Mouse (Mus musculus) lung, postnatal 10 days (tissue): ENCODE data around the gene Gsta3.
"Not testable (repeated sequence)": the region's sequence is repeated elsewhere in the genome, so short reads cannot be mapped to it uniquely, and the experiment has no call there.

ENCODE experiments used
- DNase-seq: peaks from one replicate; pipeline ENCODE4 v3.0.0; 2021

The Gsta3 gene

GRCm38 (mm10) chr1:21239911-21240898 is at the start of gene Gsta3:
Gsta3 (plus strand) TSS chr1:21240589.
- peak; percentile 27 for DNase-seq

GRCm38 (mm10) chr1:21206241-21206640 is 34.1 kb upstream of the Gsta3 start:
- no peak for DNase-seq

- DNase-seq: not testable (repeated sequence)
These were observed 26.9 kb upstream of the Gsta3 start for GRCm38 (mm10) chr1:21213537-21213936.

GRCm38 (mm10) chr1:21213991-21214692 is 26.2 kb upstream of the Gsta3 start:
- not testable (repeated sequence) for DNase-seq

- peak; percentile 91 for DNase-seq
These were observed 21.9 kb upstream of the Gsta3 start, which contains the start of gene Tmem14a for GRCm38 (mm10) chr1:21218489-21218919. Tmem14a (plus strand) TSS chr1:21218575.

GRCm38 (mm10) chr1:21227756-21228395 is 12.5 kb upstream of the Gsta3 start:
- peak; percentile 19 for DNase-seq

- not testable (repeated sequence) for DNase-seq
These were observed 11.4 kb upstream of the Gsta3 start for GRCm38 (mm10) chr1:21228740-21229722.

GRCm38 (mm10) chr1:21230376-21230775 is 10.0 kb upstream of the Gsta3 start:
- no peak for DNase-seq

GRCm38 (mm10) chr1:21231744-21232464 is 8.5 kb upstream of the Gsta3 start:
- DNase-seq: peak; percentile 19

GRCm38 (mm10) chr1:21232516-21232915 is 7.9 kb upstream of the Gsta3 start:
- no peak for DNase-seq

GRCm38 (mm10) chr1:21235359-21235758 is 5.0 kb upstream of the Gsta3 start:
- no peak for DNase-seq

GRCm38 (mm10) chr1:21241096-21241495 is 707 bp downstream of the Gsta3 start:
- no peak for DNase-seq

GRCm38 (mm10) chr1:21244290-21244960 is 4.0 kb downstream of the Gsta3 start:
- no peak for DNase-seq

- DNase-seq: no peak
These were observed 5.7 kb downstream of the Gsta3 start for GRCm38 (mm10) chr1:21246136-21246535.

GRCm38 (mm10) chr1:21247896-21248295 is 7.5 kb downstream of the Gsta3 start:
- DNase-seq: no peak

GRCm38 (mm10) chr1:21248560-21249390 is 8.4 kb downstream of the Gsta3 start:
- DNase-seq: no peak

- no peak for DNase-seq
These were observed 11.3 kb downstream of the Gsta3 start for GRCm38 (mm10) chr1:21251661-21252060.

GRCm38 (mm10) chr1:21252566-21253302 is 12.3 kb downstream of the Gsta3 start:
- no peak for DNase-seq

- DNase-seq: no peak
These were observed 12.9 kb downstream of the Gsta3 start for GRCm38 (mm10) chr1:21253303-21253650.
